Mouse (Mus musculus): ENCODE results near the gene Gnl1. TPM values are rescaled to one million over a fixed set of nuclear protein-coding genes. Genes with fewer than 3 reads are reported as not detected.

Gnl1 gene
- polyA plus RNA-seq, 1 experiment from 2014 or later, result 8.8 TPM

GRCm38 (mm10) chr17:35954665-35955064 is 25.0 kb upstream of the Gnl1 start:
- H3K4me2 ChIP-seq (ENCODE audit: low read depth, low read length), result no peak overlapping the region
- WGBS (ENCODE audit: insufficient replicate concordance), result 72% methylated on average over 8 of the region's 8 CpGs
- no peaks in the 10 kb centered on the region for H3K4me1 ChIP-seq (ENCODE audit: control insufficient read depth, low read depth, low read length)
- H3K27me3 ChIP-seq (ENCODE audit: control insufficient read depth, insufficient read depth, low read depth, low read length), result no peaks in the 10 kb centered on the region
- no peak overlapping the region for H3K27ac ChIP-seq (ENCODE audit: low read length)
- H3K4me3 ChIP-seq (ENCODE audit: low read depth, low read length), result no peak overlapping the region
- ATAC-seq (ENCODE audit: low read depth), result no peak
- H3K36me3 ChIP-seq (ENCODE audit: control insufficient read depth, insufficient read depth), result peaks cover 34% of the 10 kb centered on the region
- no peaks in the 10 kb centered on the region for H3K9me3 ChIP-seq (replicated peaks; ENCODE audit: control insufficient read depth, low read length)
- H3K9ac ChIP-seq (ENCODE audit: low read depth, low read length), result no peak overlapping the region

- Histone ChIP-seq H3K9ac (ENCODE audit: low read depth, low read length) (no peak overlapping the region), H3K9me3 (replicated peaks; ENCODE audit: control insufficient read depth, low read length) (no peaks in the 10 kb centered on the region), H3K4me1 (ENCODE audit: control insufficient read depth, low read depth, low read length) (no peaks in the 10 kb centered on the region), H3K36me3 (ENCODE audit: control insufficient read depth, insufficient read depth) (peaks cover 71% of the 10 kb centered on the region), H3K4me3 (ENCODE audit: low read depth, low read length) (no peak overlapping the region), H3K4me2 (ENCODE audit: low read depth, low read length) (no peak overlapping the region), H3K27me3 (ENCODE audit: control insufficient read depth, insufficient read depth, low read depth, low read length) (no peaks in the 10 kb centered on the region), H3K27ac (ENCODE audit: low read length) (no peak overlapping the region)
- ATAC-seq (ENCODE audit: low read depth), result no peak
- WGBS (ENCODE audit: insufficient replicate concordance), result 90% methylated on average over 15 of the region's 15 CpGs
Measured at GRCm38 (mm10) chr17:35958533-35959223, 21.0 kb upstream of the Gnl1 start.

- H3K4me1 ChIP-seq (ENCODE audit: control insufficient read depth, low read depth, low read length), result peaks cover 12% of the 10 kb centered on the region
- no peak overlapping the region for H3K27ac ChIP-seq (ENCODE audit: low read length)
- H3K9me3 ChIP-seq (replicated peaks; ENCODE audit: control insufficient read depth, low read length), result no peaks in the 10 kb centered on the region
- H3K4me2 ChIP-seq (ENCODE audit: low read depth, low read length), result no peak overlapping the region
- ATAC-seq (ENCODE audit: low read depth), result no peak
- H3K27me3 ChIP-seq (ENCODE audit: control insufficient read depth, insufficient read depth, low read depth, low read length), result no peaks in the 10 kb centered on the region
- peaks cover 58% of the 10 kb centered on the region for H3K36me3 ChIP-seq (ENCODE audit: control insufficient read depth, insufficient read depth)
- WGBS (ENCODE audit: insufficient replicate concordance), result 81% methylated on average over 10 of the region's 10 CpGs
- H3K9ac ChIP-seq (ENCODE audit: low read depth, low read length), result no peak overlapping the region
- no peak overlapping the region for H3K4me3 ChIP-seq (ENCODE audit: low read depth, low read length)
Measured at GRCm38 (mm10) chr17:35963279-35963678, 16.4 kb upstream of the Gnl1 start.

- Histone ChIP-seq H3K4me2 (ENCODE audit: low read depth, low read length) (no peak overlapping the region), H3K9ac (ENCODE audit: low read depth, low read length) (no peak overlapping the region), H3K4me3 (ENCODE audit: low read depth, low read length) (no peak overlapping the region), H3K4me1 (ENCODE audit: control insufficient read depth, low read depth, low read length) (peaks cover 26% of the 10 kb centered on the region), H3K9me3 (replicated peaks; ENCODE audit: control insufficient read depth, low read length) (no peaks in the 10 kb centered on the region), H3K27me3 (ENCODE audit: control insufficient read depth, insufficient read depth, low read depth, low read length) (no peaks in the 10 kb centered on the region), H3K36me3 (ENCODE audit: control insufficient read depth, insufficient read depth) (peaks cover 17% of the 10 kb centered on the region), H3K27ac (ENCODE audit: low read length) (no peak overlapping the region)
- 79% methylated on average over 2 of the region's 2 CpGs for WGBS (ENCODE audit: insufficient replicate concordance)
- ATAC-seq (ENCODE audit: low read depth), result no peak
Measured at GRCm38 (mm10) chr17:35967621-35968020, 12.0 kb upstream of the Gnl1 start.

- Histone ChIP-seq H3K36me3 (ENCODE audit: control insufficient read depth, insufficient read depth) (peaks cover 5% of the 10 kb centered on the region; the same call in 1 of the 2 replicates), H3K9me3 (replicated peaks; ENCODE audit: control insufficient read depth, low read length) (no peaks in the 10 kb centered on the region), H3K4me2 (ENCODE audit: low read depth, low read length) (peak within 1 kb of the TSS; percentile 93), H3K9ac (ENCODE audit: low read depth, low read length) (peak within 1 kb of the TSS; percentile 92), H3K4me1 (ENCODE audit: control insufficient read depth, low read depth, low read length) (peaks cover 26% of the 10 kb centered on the region), H3K4me3 (ENCODE audit: low read depth, low read length) (peak within 1 kb of the TSS; percentile 97), H3K27ac (ENCODE audit: low read length) (peak within 1 kb of the TSS; percentile 84), H3K27me3 (ENCODE audit: control insufficient read depth, insufficient read depth, low read depth, low read length) (no peaks in the 10 kb centered on the region)
- under 1% methylated on average over 68 of the region's 68 CpGs for WGBS (ENCODE audit: insufficient replicate concordance)
- peak; percentile 97 for ATAC-seq (ENCODE audit: low read depth)
Measured at GRCm38 (mm10) chr17:35969418-35970389, 9.9 kb upstream of the Gnl1 start, which contains the start of gene Abcf1. Gene Abcf1, minus strand, starts transcription at chr17:35969761.

- H3K27me3 ChIP-seq (ENCODE audit: control insufficient read depth, insufficient read depth, low read depth, low read length), result no peaks in the 10 kb centered on the region
- no peak overlapping the region for H3K9ac ChIP-seq (ENCODE audit: low read depth, low read length)
- H3K36me3 ChIP-seq (ENCODE audit: control insufficient read depth, insufficient read depth), result no peaks in the 10 kb centered on the region
- H3K27ac ChIP-seq (ENCODE audit: low read length), result no peak overlapping the region
- WGBS (ENCODE audit: insufficient replicate concordance), result 38% methylated on average over 1 of the region's 1 CpGs
- no peak for ATAC-seq (ENCODE audit: low read depth)
- no peaks in the 10 kb centered on the region for H3K9me3 ChIP-seq (replicated peaks; ENCODE audit: control insufficient read depth, low read length)
- H3K4me1 ChIP-seq (ENCODE audit: control insufficient read depth, low read depth, low read length), result peaks cover 22% of the 10 kb centered on the region
- H3K4me3 ChIP-seq (ENCODE audit: low read depth, low read length), result no peak overlapping the region
- H3K4me2 ChIP-seq (ENCODE audit: low read depth, low read length), result no peak overlapping the region
Measured at GRCm38 (mm10) chr17:35972131-35972530, 7.5 kb upstream of the Gnl1 start.

- Histone ChIP-seq H3K4me2 (ENCODE audit: low read depth, low read length) (peak overlapping the region; percentile 98), H3K27me3 (ENCODE audit: control insufficient read depth, insufficient read depth, low read depth, low read length) (no peaks in the 10 kb centered on the region), H3K4me3 (ENCODE audit: low read depth, low read length) (peak overlapping the region; percentile 89), H3K4me1 (ENCODE audit: control insufficient read depth, low read depth, low read length) (peaks cover 17% of the 10 kb centered on the region), H3K27ac (ENCODE audit: low read length) (peak overlapping the region; percentile 86), H3K36me3 (ENCODE audit: control insufficient read depth, insufficient read depth) (peaks cover 5% of the 10 kb centered on the region; the same call in 1 of the 2 replicates), H3K9me3 (replicated peaks; ENCODE audit: control insufficient read depth, low read length) (no peaks in the 10 kb centered on the region), H3K9ac (ENCODE audit: low read depth, low read length) (peak overlapping the region; percentile 81)
- ATAC-seq (ENCODE audit: low read depth), result peak; percentile 28; the same call in 1 of the 2 replicates
- under 1% methylated on average over 41 of the region's 41 CpGs for WGBS (ENCODE audit: insufficient replicate concordance)
Measured at GRCm38 (mm10) chr17:35978811-35979400, 745 bp upstream of the Gnl1 start.

GRCm38 (mm10) chr17:35980363-35980754 is 708 bp downstream of the Gnl1 start:
- no peaks in the 10 kb centered on the region for H3K27me3 ChIP-seq (ENCODE audit: control insufficient read depth, insufficient read depth, low read depth, low read length)
- H3K4me3 ChIP-seq (ENCODE audit: low read depth, low read length), result peak overlapping the region; percentile 89
- H3K9me3 ChIP-seq (replicated peaks; ENCODE audit: control insufficient read depth, low read length), result no peaks in the 10 kb centered on the region
- under 1% methylated on average over 25 of the region's 29 CpGs for WGBS (ENCODE audit: insufficient replicate concordance)
- H3K4me1 ChIP-seq (ENCODE audit: control insufficient read depth, low read depth, low read length), result peaks cover 17% of the 10 kb centered on the region
- H3K9ac ChIP-seq (ENCODE audit: low read depth, low read length), result peak overlapping the region; percentile 81
- H3K36me3 ChIP-seq (ENCODE audit: control insufficient read depth, insufficient read depth), result peaks cover 5% of the 10 kb centered on the region; the same call in 1 of the 2 replicates
- H3K4me2 ChIP-seq (ENCODE audit: low read depth, low read length), result peak overlapping the region; percentile 98
- peak overlapping the region; percentile 23; the same call in 1 of the 2 replicates for H3K27ac ChIP-seq (ENCODE audit: low read length)
- ATAC-seq (ENCODE audit: low read depth), result no peak; the same call in 1 of the 2 replicates
